Mouse (Mus musculus) myocyte (in vitro differentiated cells): ENCODE results near the gene Fam89a. TPM values are rescaled to one million over a fixed set of nuclear protein-coding genes. Genes with fewer than 3 reads are reported as not detected.

Source experiments
- H3K27me3 ChIP-seq: one replicate; pipeline ENCODE4 v1.6.1; 2011; ENCODE audit not compliant: control insufficient read depth, insufficient read depth, insufficient read length
- H3K36me3 ChIP-seq: one replicate; pipeline ENCODE4 v1.6.1; 2011; ENCODE audit not compliant: control insufficient read depth, insufficient read depth
- H3K4me2 ChIP-seq: one replicate; pipeline ENCODE4 v1.6.1; 2011; ENCODE audit warnings: low read depth, control low read depth
- H3K4me3 ChIP-seq: one replicate; pipeline ENCODE4 v1.5.1; 2011; ENCODE audit warnings: mild to moderate bottlenecking, control low read depth, moderate library complexity
- H3K79me2 ChIP-seq: one replicate; pipeline ENCODE4 v1.6.1; 2011; ENCODE audit not compliant: control insufficient read depth, insufficient read depth
- H3ac ChIP-seq: one replicate; pipeline ENCODE4 v1.6.1; 2011; ENCODE audit not compliant: control insufficient read depth, insufficient read length
- CEBPB ChIP-seq: IDR thresholded peaks from 2 replicates; pipeline ENCODE4 v1.6.1; 2011; ENCODE audit warnings: mild to moderate bottlenecking, moderate library complexity; ENCODE audit not compliant: poor library complexity, insufficient read depth, severe bottlenecking
- E2F4 ChIP-seq: IDR thresholded peaks from one replicate; pipeline ENCODE4 v1.6.1; 2011; ENCODE audit warnings: mild to moderate bottlenecking, control low read depth, moderate library complexity; ENCODE audit not compliant: insufficient read depth
- MAX ChIP-seq: IDR thresholded peaks from one replicate; pipeline ENCODE4 v1.6.1; 2011; ENCODE audit warnings: low read depth, mild to moderate bottlenecking, control low read depth
- MYOD1 ChIP-seq, 3 experiments: IDR thresholded peaks; one replicate each; pipeline ENCODE4 v1.6.1; 2011; ENCODE audit warnings: control low read depth in 2 of 3, low read depth in 2 of 3, mild to moderate bottlenecking in 2 of 3, moderate library complexity in 1 of 3; ENCODE audit not compliant: insufficient read length in 2 of 3, control insufficient read depth in 1 of 3
- MYOG ChIP-seq, 3 experiments: IDR thresholded peaks; one replicate each; pipeline ENCODE4 v1.6.1; 2011; ENCODE audit warnings: control low read depth in 2 of 3, low read depth in 2 of 3, mild to moderate bottlenecking in 2 of 3; ENCODE audit not compliant: insufficient read length in 2 of 3, control insufficient read depth in 1 of 3, insufficient read depth in 1 of 3
- POLR2A ChIP-seq: IDR thresholded peaks from one replicate; pipeline ENCODE4 v1.6.1; 2011; ENCODE audit warnings: low read depth, mild to moderate bottlenecking, control low read depth, moderate library complexity; ENCODE audit not compliant: insufficient read length
- POLR2AphosphoS2 ChIP-seq: IDR thresholded peaks from one replicate; pipeline ENCODE4 v1.6.1; 2011; ENCODE audit warnings: low read depth, control low read depth; ENCODE audit not compliant: insufficient read length
- REST ChIP-seq: IDR thresholded peaks from one replicate; pipeline ENCODE4 v1.6.1; 2011; ENCODE audit warnings: mild to moderate bottlenecking, control low read depth, moderate library complexity; ENCODE audit not compliant: insufficient read depth, insufficient read length
- SRF ChIP-seq: IDR thresholded peaks from one replicate; pipeline ENCODE4 v1.6.1; 2011; ENCODE audit warnings: low read depth; ENCODE audit not compliant: control insufficient read depth, insufficient read length
- TCF12 ChIP-seq: IDR thresholded peaks from one replicate; pipeline ENCODE4 v1.6.1; 2011; ENCODE audit warnings: mild to moderate bottlenecking, control low read depth; ENCODE audit not compliant: poor library complexity, insufficient read depth, severe bottlenecking
- TCF3 ChIP-seq: IDR thresholded peaks from one replicate; pipeline ENCODE4 v1.6.1; 2011; ENCODE audit warnings: low read depth, control low read depth; ENCODE audit not compliant: insufficient read length
- USF1 ChIP-seq: IDR thresholded peaks from one replicate; pipeline ENCODE4 v1.6.1; 2011; ENCODE audit warnings: low read depth, mild to moderate bottlenecking, control low read depth, moderate library complexity
- polyA plus RNA-seq: library from polyadenylated mRNA; unstranded; fragments of >200 nt; fragmentation: generic; extraction: Trizol; gene quantifications from one replicate; pipeline ENCODE4 v1.2.1, GENCODE M21; 2012; ENCODE audit warnings: missing spikeins

Gene Fam89a
- polyA plus RNA-seq, 1 experiment = 0.36 TPM

DNA sequence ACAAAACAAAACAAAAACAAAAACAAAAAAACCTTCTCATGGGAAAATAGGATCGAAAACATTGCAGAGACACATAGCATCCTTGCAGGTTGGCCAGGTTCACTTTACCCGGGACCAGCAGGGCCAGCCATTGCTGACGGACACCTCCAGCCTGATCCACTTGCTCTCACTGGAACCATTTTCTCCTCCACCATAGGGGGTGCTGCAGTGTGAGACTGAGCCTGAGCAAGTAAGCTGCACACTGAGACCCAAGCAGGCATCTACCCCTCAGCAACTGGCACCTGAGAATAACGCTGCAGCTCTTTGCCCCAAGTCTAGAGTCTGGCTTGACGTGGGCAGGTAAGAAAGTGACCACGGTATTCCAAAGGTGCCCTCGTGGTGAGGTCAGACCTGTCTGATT, 31.5 kb downstream of the Fam89a start:
- no peak for TF ChIP-seq E2F4
- TF ChIP-seq TCF12 = no peak
- no peak for TF ChIP-seq MYOG (IDR thresholded peaks at IDR 0.05; ENCODE audit: control insufficient read depth in 1 of 3, insufficient read depth in 1 of 3, insufficient read length in 2 of 3, low read depth in 2 of 3)
- no peak for TF ChIP-seq POLR2AphosphoS2
- TF ChIP-seq POLR2A = no peak
- TF ChIP-seq CEBPB = no peak
- no peak overlapping the region for H3K4me3 ChIP-seq
- no peak overlapping the region for H3ac ChIP-seq
- H3K27me3 ChIP-seq = no peaks in the 10 kb centered on the region
- no peaks in the 10 kb centered on the region for H3K36me3 ChIP-seq
- peaks cover 29% of the 10 kb centered on the region for H3K79me2 ChIP-seq
- H3K4me2 ChIP-seq = no peak overlapping the region

DNA sequence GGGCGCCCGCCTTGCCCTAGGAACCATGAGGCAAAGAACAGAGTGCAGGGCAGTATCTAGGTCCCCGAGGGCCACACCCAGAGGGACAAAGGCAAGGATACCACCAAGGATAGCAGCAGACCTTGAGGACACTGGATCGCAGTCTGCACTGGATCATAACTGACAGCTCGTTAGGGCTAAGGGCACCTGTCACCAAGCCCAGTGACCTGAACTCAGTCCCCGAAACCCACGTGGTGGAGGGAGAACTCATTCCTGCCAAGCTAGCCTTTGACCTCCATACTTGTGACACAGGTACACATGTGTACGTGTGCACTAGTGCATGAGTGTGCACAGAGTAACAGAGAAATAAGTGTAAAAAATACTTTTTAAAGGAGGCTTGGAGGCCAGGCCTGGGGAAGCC, 35.9 kb downstream of the Fam89a start:
- TF ChIP-seq POLR2A (no peak), E2F4 (no peak), POLR2AphosphoS2 (no peak), SRF (no peak), MYOD1 (IDR thresholded peaks at IDR 0.05; ENCODE audit: control insufficient read depth in 1 of 3, insufficient read length in 2 of 3, low read depth in 2 of 3) (no peak), USF1 (no peak)
- no peak overlapping the region for H3ac ChIP-seq
- no peaks in the 10 kb centered on the region for H3K27me3 ChIP-seq
- H3K4me3 ChIP-seq = no peak overlapping the region
- H3K4me2 ChIP-seq = no peak overlapping the region
- peaks cover 6% of the 10 kb centered on the region for H3K79me2 ChIP-seq
- peaks cover 5% of the 10 kb centered on the region for H3K36me3 ChIP-seq

GRCm38 (mm10) chr8:124713207-124713606, 38.4 kb downstream of the Fam89a start:
- no peak overlapping the region for H3K4me3 ChIP-seq
- no peak for TF ChIP-seq SRF
- TF ChIP-seq TCF3 = no peak
- TF ChIP-seq MYOD1 (IDR thresholded peaks at IDR 0.05; ENCODE audit: control insufficient read depth in 1 of 3, insufficient read length in 2 of 3, low read depth in 2 of 3) = no peak
- TF ChIP-seq USF1 = no peak
- TF ChIP-seq REST = no peak
- no peak for TF ChIP-seq POLR2A
- TF ChIP-seq MYOG (IDR thresholded peaks at IDR 0.05; ENCODE audit: control insufficient read depth in 1 of 3, insufficient read depth in 1 of 3, insufficient read length in 2 of 3, low read depth in 2 of 3) = no peak
- no peak for TF ChIP-seq CEBPB
- TF ChIP-seq POLR2AphosphoS2 = no peak
- TF ChIP-seq MAX = no peak
- no peak for TF ChIP-seq TCF12
- no peak for TF ChIP-seq E2F4
- H3ac ChIP-seq = no peak overlapping the region
- no peaks in the 10 kb centered on the region for H3K27me3 ChIP-seq
- no peak overlapping the region for H3K4me2 ChIP-seq
- peaks cover 9% of the 10 kb centered on the region for H3K36me3 ChIP-seq
- H3K79me2 ChIP-seq = no peaks in the 10 kb centered on the region

GRCm38 (mm10) chr8:124705823-124706222, 45.8 kb downstream of the Fam89a start:
- H3K79me2 ChIP-seq = no peaks in the 10 kb centered on the region
- H3K4me3 ChIP-seq = no peak overlapping the region
- H3K27me3 ChIP-seq = no peaks in the 10 kb centered on the region
- TF ChIP-seq TCF12 (no peak), USF1 (no peak), CEBPB (no peak), MAX (no peak), POLR2A (no peak), E2F4 (no peak), MYOG (IDR thresholded peaks at IDR 0.05; ENCODE audit: control insufficient read depth in 1 of 3, insufficient read depth in 1 of 3, insufficient read length in 2 of 3, low read depth in 2 of 3) (no peak), TCF3 (no peak), POLR2AphosphoS2 (no peak), MYOD1 (IDR thresholded peaks at IDR 0.05; ENCODE audit: control insufficient read depth in 1 of 3, insufficient read length in 2 of 3, low read depth in 2 of 3) (no peak), REST (no peak), SRF (no peak)
- no peak overlapping the region for H3ac ChIP-seq
- peaks cover 11% of the 10 kb centered on the region for H3K36me3 ChIP-seq
- H3K4me2 ChIP-seq = no peak overlapping the region

GRCm38 (mm10) chr8:124704376-124704775, 47.3 kb downstream of the Fam89a start:
- Histone ChIP-seq H3ac (no peak overlapping the region), H3K4me2 (no peak overlapping the region), H3K79me2 (no peaks in the 10 kb centered on the region), H3K4me3 (no peak overlapping the region), H3K27me3 (no peaks in the 10 kb centered on the region), H3K36me3 (peaks cover 10% of the 10 kb centered on the region)
- TF ChIP-seq USF1 = no peak
- no peak for TF ChIP-seq MYOG (IDR thresholded peaks at IDR 0.05; ENCODE audit: control insufficient read depth in 1 of 3, insufficient read depth in 1 of 3, insufficient read length in 2 of 3, low read depth in 2 of 3)
